Mouse (Mus musculus) retina, adult 2 months (tissue): ENCODE results near the gene Gm21994.
A peak's percentile ranks its signal among the peaks of the same experiment; 100 is the strongest.
"Not testable (repeated sequence)": the region's sequence is repeated elsewhere in the genome, so short reads cannot be mapped to it uniquely, and the experiment has no call there.

Experiments used
- DNase-seq: peaks from one replicate; pipeline ENCODE4 v3.0.0-alpha.2; 2012; ENCODE audit warnings: low read depth, low spot score

Gene Gm21994

GRCm38 (mm10) chr2:150255491-150255890, at the start of gene Gm21994:
Gene Gm21994 (minus strand): TSS chr2:150255591.
- DNase-seq = not testable (repeated sequence)

- no peak for DNase-seq
Observed at GRCm38 (mm10) chr2:150299096-150299495, 43.7 kb upstream of the Gm21994 start.

GRCm38 (mm10) chr2:150293669-150294068, 38.3 kb upstream of the Gm21994 start:
- no peak for DNase-seq

GRCm38 (mm10) chr2:150257291-150257690, 1.9 kb upstream of the Gm21994 start, which contains the start of gene Gm14124:
Gene Gm14124 (plus strand): TSS chr2:150257517.
- DNase-seq = not testable (repeated sequence)

- not testable (repeated sequence) for DNase-seq
Observed at GRCm38 (mm10) chr2:150256861-150257260, 1.5 kb upstream of the Gm21994 start.

- DNase-seq = no peak
Observed at GRCm38 (mm10) chr2:150243211-150243610, 12.2 kb downstream of the Gm21994 start.

GRCm38 (mm10) chr2:150223263-150223662, 32.1 kb downstream of the Gm21994 start:
- DNase-seq = not testable (repeated sequence)

- DNase-seq = not testable (repeated sequence)
Observed at GRCm38 (mm10) chr2:150218363-150218725, 37.0 kb downstream of the Gm21994 start.

GRCm38 (mm10) chr2:150217600-150218362, 37.6 kb downstream of the Gm21994 start, which contains the start of gene Zfp937:
Gene Zfp937 (plus strand): TSS chr2:150218073.
- DNase-seq = peak; percentile 45
